Mouse (Mus musculus) gastrocnemius, postnatal 14 days (tissue): ENCODE results near the gene Aox1. TPM values are rescaled to one million over a fixed set of nuclear protein-coding genes. Genes with fewer than 3 reads are reported as not detected.

Source experiments
- DNase-seq: peaks from one replicate; pipeline ENCODE4 v3.0.0; 2021; ENCODE audit warnings: mixed read lengths
- intact Hi-C: fragments of 180-260 bp; cut with DNase I; formaldehyde crosslinking; loops from one replicate; pipeline ENCODE4 v1.15.1; 2025; ENCODE audit warnings: low total_unique reads
- total RNA-seq, 2 experiments: library from RNA; stranded (reverse); gene quantifications; 2 replicates each; pipeline ENCODE4 v1.2.3; 2021

The Aox1 gene
- total RNA-seq, 2 experiments from 2014 or later: 3.6 to 4.9 TPM

DNA sequence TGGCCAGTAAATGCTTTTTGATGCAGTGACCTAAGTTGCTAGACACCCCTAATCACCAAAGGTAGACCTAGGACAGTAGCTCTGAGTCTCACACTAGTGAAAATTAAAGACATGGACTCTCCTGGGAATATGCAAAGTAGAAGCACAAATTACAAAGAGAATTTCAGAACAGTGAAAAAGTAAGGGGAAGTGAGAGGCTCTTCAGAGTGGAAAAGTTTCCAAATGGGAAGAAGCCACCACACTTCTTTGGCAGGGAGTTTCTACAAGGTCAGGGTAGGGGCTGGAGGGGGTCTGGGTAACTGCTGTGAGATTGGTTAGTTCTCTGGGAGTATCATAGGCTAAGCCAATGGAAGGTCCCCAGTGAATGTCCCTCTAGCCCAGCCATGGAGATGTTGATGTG is 69.4 kb downstream of the Aox1 start:
- intact Hi-C loops: no loop called here
- no peak for DNase-seq

DNA sequence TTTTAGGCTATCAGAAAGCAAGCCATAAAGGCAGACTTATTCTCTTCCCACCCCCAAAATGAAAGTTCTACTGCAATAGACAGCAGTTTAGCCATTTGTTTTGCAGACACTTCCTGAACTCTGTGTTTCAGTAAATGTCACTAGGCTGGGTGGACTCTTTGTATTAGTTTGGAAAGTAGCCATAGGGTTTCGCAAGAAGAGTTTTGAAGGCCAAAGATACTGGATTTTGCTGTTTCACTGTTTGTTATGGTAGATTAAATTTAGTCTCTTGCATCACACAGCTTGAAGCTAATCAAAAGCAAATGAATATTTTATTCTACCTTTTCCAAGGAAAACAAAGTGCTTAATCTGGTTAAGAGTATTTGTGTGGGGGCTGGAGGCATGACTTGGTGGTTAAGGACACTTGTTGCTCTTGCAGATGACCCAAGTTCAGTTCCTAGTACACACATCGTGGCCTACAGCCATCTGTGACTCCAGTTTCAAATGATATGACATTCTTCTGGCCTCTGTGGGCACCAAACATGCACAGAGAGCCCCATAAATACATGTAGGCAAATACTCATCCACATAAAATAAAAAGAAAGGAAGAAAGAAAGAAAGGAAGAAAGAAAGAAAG is 71.9 kb downstream of the Aox1 start:
- DNase-seq: no peak
- intact Hi-C loops: no loop called here

- DNase-seq: no peak
- intact Hi-C loops: no loop called here
Measured at GRCm38 (mm10) chr1:58102494-58102893, 72.8 kb downstream of the Aox1 start.

- intact Hi-C loops: no loop called here
- no peak for DNase-seq
Measured at GRCm38 (mm10) chr1:58105685-58106084, 76.0 kb downstream of the Aox1 start.

- intact Hi-C loops: no loop called here
Measured at GRCm38 (mm10) chr1:58107066-58107465, 77.3 kb downstream of the Aox1 start.

GRCm38 (mm10) chr1:58110241-58110640 is 80.5 kb downstream of the Aox1 start:
- intact Hi-C loops: no loop called here
- DNase-seq: no peak

More at GRCm38 (mm10) chr1:58107066-58107465, 77.3 kb downstream of the Aox1 start:
- no peak for DNase-seq

DNA sequence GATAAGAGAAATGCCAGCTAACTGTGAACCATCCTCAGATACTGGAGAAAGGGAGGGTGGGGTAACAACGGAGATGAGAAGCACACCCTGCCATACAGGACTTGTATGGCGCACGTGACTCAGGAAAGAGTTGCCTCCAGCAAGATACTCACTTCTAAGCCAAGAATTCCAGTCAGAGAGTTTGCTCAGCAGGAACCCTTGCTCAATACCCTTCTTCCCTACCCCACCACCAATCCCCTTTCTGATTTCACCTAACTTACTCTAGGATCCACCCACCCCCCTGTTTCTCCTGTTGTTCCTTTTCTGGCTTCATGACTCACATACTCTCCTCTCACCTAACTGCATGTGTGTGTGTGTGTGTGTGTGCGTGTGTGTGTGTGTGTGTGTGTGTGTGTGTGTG is 81.6 kb downstream of the Aox1 start:
- no peak for DNase-seq
- intact Hi-C loops: no loop called here

GRCm38 (mm10) chr1:58112880-58113279 is 83.1 kb downstream of the Aox1 start, which contains the start of gene Aox3:
Gene Aox3 (plus strand): TSS chr1:58113130.
- peak; percentile 85 for DNase-seq
- intact Hi-C loops: no loop called here

GRCm38 (mm10) chr1:58113441-58113840 is 83.7 kb downstream of the Aox1 start:
- DNase-seq: no peak
- intact Hi-C loops: no loop called here

DNA sequence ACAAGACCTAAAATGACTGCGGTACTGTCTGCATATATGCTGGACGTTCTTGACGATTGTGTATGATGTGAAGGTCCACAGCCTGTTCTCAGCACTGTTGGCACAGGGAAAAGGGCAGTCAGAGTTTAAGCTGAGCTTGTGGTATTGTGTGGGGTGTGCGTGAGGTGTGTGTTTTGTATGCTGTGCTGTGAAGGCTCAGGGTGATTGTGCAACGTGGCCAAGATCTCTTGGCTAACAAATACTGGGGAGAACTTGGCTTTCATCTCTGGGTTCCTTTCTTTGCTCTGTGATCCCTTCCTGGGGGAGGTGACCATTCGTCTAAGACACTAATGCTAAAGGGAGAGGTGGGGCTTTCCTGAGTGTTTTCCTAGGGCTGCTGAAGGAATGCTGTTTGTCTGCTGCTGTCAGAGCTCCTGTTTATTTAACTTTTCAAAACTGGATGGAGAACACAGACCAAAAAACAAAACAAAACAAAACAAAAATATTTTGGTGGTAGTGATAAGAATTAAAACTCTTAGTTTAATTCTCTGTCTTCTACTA is 84.4 kb downstream of the Aox1 start:
- intact Hi-C loops: no loop called here
- no peak for DNase-seq

- no peak for DNase-seq
- intact Hi-C loops: no loop called here
Measured at GRCm38 (mm10) chr1:58114666-58115375, 85.1 kb downstream of the Aox1 start.

GRCm38 (mm10) chr1:58118231-58118630 is 88.5 kb downstream of the Aox1 start:
- intact Hi-C loops: no loop called here
- no peak for DNase-seq

GRCm38 (mm10) chr1:58124901-58125300 is 95.2 kb downstream of the Aox1 start:
- intact Hi-C loops: no loop called here
- DNase-seq: no peak

- intact Hi-C loops: no loop called here
- no peak for DNase-seq
Measured at GRCm38 (mm10) chr1:58137891-58138290, 108.2 kb downstream of the Aox1 start.

DNA sequence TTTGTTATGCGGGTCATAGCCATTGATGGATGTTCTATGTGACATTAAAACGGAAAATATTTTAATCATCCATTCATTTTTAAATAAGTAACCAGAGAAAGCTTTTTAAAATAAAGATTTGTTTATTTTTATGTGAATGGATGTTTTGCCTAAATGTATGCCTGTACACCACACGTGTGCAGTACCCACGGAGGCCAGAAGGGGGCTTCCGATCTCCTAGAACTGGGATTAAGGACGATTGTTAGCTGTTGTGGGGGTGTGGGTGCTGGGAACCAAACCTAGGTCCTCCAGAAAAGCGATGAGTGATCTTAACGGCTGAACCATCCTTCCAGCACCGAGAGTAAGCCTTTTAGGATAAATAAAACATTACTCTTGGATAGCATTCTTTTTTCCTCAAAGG is 109.3 kb downstream of the Aox1 start:
- intact Hi-C loops: no loop called here
- DNase-seq: no peak

DNA sequence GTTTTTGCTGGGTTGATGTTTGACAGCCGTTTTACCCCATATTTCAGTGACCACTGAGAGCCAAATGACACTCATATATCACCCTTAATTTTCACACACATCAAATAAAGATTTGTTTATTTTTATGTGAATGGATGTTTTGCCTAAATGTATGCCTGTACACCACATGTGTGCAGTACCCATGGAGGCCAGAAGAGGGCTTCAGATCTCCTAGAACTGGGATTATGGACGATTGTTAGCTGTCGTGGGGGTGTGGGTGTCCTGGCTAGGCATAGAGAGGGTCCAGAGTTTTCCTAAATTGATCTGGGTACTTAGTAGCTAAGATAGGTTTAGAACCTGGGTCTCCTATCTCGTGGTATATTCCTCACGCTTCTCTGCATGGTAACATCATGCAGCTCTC is 110.9 kb downstream of the Aox1 start:
- intact Hi-C loops: no loop called here
- no peak for DNase-seq

GRCm38 (mm10) chr1:58144384-58145069 is 114.8 kb downstream of the Aox1 start:
- no peak for DNase-seq
- intact Hi-C loops: no loop called here

- intact Hi-C loops: no loop called here
- no peak for DNase-seq
Measured at GRCm38 (mm10) chr1:58146026-58146425, 116.3 kb downstream of the Aox1 start.

- no peak for DNase-seq
- intact Hi-C loops: no loop called here
Measured at GRCm38 (mm10) chr1:58147776-58148175, 118.0 kb downstream of the Aox1 start.

- intact Hi-C loops: loop anchor here (10.0 kb wide), 1 partner anchor 113 kb away; no protein-coding TSS in a partner anchor
- DNase-seq: no peak
Measured at GRCm38 (mm10) chr1:58152247-58152646, 122.5 kb downstream of the Aox1 start.
